Mouse (Mus musculus) thymus, postnatal 10 days (tissue): ENCODE data around the gene Mypn.

Experiments
- DNase-seq, 2 experiments: peaks; one replicate each; pipeline ENCODE4 v3.0.0; 2021; ENCODE audit warnings: low spot score in 2 of 2

Mypn gene

DNA sequence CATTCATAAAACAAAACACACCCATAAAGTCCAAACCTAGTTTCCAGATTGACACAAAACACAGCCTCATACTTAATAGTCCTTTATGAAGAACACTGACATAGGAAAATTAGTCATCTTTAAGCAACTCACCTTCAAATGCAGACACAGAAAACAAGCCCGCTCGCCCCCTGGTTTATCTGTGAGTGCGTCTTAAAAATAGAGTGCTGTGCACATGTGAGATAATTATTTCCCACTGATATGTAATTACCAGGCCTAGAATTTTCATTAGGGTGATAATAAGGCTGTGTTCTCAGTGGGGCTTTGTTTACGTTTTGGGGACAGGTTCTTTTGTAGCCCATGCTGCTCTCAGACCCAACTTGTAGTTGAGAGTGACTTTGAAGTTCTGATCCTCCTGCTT is 4.7 kb downstream of the Mypn start:
- DNase-seq, result no peak

DNA sequence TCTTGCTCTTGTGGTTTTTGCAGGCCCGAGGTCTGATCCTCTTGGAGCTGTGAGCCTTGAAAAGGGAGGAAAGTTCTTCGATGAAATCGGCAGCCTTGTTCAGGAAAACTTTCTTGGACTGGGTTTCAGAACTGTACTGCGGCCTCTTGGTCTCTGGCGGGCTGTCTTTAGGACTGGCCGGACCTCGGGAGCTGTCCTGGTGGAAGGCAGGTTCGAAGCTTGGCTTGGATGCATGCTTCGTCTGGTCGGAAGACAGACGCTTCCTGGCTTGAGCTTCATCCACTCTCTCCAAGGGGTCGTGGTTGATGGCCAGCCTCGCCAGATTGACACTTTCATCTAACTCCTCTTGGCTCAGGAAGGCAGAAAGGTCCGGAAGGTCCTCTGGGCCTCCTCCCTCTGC is 11.0 kb downstream of the Mypn start:
- no peak for DNase-seq

DNA sequence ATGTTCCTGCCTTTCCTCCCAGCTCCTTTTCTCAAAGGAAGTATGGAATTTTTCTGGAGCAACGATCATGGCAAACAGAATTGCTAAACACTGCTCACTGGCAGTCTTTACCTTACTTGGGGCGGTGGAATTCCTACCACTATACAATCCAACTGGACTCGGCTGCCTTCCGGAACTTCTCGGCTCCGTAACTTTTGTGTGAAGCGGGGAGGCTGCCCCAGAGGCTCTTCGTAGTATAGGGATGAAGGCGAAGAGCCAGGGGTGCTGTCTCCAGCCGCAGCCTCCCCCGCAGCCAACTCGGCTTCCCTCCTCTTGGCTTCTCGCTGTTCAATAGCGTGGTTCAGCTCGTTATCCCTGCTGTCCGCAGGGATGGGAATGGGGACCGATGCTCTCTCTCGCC is 11.5 kb downstream of the Mypn start:
- DNase-seq, result no peak

GRCm38 (mm10) chr10:63184451-63184850 is 19.3 kb downstream of the Mypn start:
- no peak for DNase-seq

GRCm38 (mm10) chr10:63182177-63182768 is 21.5 kb downstream of the Mypn start:
- no peak for DNase-seq

DNA sequence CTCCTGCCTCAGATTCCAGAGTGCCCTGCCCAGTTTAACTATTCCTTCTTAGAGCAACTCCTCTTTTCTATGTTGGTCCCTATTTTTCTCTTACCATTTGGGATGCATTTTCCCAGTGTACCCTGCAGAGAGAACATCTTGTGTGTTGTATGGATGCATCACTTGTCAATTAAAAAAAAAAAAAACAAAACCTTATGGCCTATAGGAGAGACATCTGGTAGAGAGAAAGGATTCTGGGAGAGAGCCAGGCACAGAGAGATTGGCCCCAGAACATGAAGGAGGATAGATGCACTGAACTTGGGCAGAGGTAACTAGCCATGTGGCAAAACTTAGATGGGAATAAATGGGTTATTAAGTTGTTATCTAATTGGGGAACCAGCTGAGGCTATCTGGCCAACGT is 22.6 kb downstream of the Mypn start:
- DNase-seq, result no peak

DNA sequence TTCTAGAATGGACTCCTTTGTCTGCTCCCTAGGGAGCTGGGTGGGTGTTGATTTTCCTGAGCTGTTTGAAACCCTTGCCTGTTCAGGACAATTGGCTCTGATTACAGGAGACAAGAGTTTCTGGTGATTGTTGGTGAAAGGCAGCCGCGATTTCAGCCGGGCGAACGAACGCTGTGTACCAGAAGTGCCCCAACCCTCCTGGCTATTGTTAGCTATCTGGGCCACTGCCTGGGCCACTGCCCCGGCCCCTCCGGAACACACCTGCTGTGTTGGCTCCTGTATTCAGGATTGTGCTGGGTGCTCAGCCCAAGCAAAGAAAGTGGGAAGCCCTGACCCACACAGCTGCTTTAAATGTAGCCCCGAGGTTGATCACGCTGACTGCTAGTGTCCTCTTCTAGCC is 24.2 kb downstream of the Mypn start:
- DNase-seq, result no peak

GRCm38 (mm10) chr10:63178318-63178717 is 25.4 kb downstream of the Mypn start:
- DNase-seq, result no peak

GRCm38 (mm10) chr10:63177286-63178140 is 26.2 kb downstream of the Mypn start:
- no peak for DNase-seq

DNA sequence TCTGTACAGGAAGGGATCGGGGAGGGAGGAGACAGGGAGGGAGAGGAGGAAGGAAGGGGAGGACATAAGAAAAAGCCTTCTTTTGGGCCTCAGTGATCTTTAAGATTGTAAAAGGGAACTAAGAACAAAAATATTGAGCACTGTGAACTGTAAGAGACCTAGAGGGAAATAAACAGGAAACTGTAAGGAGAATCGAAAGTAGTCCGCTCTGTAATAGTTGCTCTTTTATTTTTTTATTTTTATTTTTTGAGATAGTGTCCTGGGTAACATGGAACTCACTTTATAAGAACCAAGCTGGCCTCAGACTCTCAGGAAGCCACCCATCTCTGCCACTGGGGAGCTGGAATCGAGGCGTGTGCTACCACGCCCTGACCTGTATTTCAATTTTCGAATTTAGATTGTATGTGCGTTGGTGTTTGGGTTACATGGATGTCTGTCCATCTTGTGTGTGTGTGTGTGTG is 27.3 kb downstream of the Mypn start:
- no peak for DNase-seq

DNA sequence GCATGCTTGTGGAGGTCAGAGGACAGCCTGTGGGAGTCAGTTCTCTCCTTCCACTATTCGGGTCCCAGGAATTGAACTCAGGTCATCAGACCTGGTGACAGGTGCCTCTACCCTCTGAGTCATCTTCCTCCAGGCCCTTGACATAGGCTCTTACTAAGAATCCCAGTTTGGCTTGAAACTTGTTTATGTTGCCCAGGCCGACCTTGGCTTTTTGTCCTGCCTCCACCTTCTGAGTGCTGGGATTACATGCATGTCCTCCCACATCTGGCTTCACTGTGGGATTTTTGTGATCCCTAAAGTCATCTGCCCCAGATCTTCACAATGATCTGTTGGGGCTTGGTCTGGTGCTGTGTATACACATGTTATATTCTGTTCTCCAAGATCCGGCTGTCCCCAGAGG is 31.7 kb downstream of the Mypn start:
- DNase-seq, result no peak

DNA sequence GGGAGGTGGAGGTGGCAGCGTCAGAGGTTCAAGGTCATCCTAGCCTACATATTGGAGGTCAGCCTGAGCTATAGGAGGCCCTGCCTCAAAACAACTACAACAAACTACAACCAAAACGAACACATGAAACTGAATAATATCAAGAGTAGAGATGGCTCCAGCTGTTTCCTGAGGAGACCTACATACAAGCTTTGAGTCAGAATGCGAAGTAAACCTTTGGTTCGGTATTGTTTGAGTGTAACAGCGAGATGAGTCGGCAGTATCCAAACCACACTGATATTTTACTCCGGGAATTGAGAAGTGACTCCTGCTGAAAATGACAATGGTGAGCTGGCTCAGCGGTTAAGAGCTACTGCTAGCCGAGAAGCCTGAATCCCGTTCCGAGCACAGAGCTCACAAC is 34.2 kb downstream of the Mypn start:
- DNase-seq, result no peak

GRCm38 (mm10) chr10:63168124-63168523 is 35.6 kb downstream of the Mypn start:
- no peak for DNase-seq

- no peak for DNase-seq
Observed at GRCm38 (mm10) chr10:63167241-63167995, 36.3 kb downstream of the Mypn start.

- DNase-seq, result no peak
Observed at GRCm38 (mm10) chr10:63165752-63166412, 37.9 kb downstream of the Mypn start.

DNA sequence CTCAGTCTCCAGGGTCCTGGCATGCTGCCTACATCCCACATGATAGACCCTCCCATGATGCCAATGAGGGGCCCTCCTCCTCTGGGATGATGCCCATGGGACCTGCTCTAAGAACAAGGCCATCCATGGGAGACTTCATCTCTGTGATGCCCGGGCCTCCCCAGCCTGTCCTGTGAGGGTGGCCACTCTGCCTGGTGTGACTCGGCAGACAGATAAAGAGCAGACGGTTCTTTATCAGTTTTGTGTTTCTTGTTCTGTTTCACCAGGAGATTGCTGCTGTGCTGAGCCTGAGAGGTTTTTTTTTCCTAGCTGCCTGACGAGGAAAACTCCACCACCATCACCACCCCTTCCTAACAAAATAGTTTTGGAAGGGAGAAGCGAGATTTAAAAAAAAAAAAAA is 42.5 kb downstream of the Mypn start:
- DNase-seq, result no peak

DNA sequence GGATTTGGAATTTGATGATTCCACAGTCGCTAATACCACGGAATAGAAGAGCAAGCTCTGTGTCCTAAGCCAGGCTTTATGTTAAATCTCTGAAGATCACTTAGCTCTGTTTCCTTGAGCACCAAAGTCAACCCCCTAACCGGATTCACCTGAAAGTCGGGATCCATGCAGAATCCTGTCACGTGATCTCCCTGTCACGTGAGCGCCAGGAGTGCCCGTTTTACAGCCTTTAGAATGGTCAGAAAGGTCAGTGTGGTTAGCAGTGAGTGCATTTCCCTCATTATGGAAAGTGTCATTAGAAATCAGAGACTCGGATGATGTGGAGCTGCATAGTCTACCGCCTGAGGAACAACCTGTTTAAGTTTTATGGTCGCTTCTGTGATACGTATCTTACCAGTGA is 43.1 kb downstream of the Mypn start:
- no peak for DNase-seq

DNA sequence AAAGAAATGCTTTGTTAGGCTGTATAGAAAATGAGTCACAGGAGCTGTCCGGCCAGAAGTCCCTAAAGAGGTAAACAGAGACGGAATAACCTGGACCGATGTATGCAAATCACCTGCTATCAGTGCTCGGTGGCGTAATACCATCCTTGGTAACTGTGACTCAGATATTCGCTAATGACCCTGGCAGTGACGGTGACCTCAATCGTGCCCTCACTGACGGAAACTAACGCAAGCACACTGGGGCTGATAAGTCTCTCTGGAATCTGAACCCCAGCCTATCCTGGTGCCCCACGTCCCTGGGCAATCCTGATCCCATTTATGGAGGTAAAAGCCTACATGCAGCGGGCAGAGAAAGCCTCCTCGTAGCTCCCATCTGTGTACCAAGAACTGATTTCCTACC is 45.6 kb downstream of the Mypn start:
- DNase-seq, result no peak

GRCm38 (mm10) chr10:63157491-63157890 is 46.3 kb downstream of the Mypn start:
- no peak for DNase-seq

- no peak for DNase-seq
Observed at GRCm38 (mm10) chr10:63156919-63157318, 46.8 kb downstream of the Mypn start.

- no peak for DNase-seq
Observed at GRCm38 (mm10) chr10:63156351-63156750, 47.4 kb downstream of the Mypn start.

DNA sequence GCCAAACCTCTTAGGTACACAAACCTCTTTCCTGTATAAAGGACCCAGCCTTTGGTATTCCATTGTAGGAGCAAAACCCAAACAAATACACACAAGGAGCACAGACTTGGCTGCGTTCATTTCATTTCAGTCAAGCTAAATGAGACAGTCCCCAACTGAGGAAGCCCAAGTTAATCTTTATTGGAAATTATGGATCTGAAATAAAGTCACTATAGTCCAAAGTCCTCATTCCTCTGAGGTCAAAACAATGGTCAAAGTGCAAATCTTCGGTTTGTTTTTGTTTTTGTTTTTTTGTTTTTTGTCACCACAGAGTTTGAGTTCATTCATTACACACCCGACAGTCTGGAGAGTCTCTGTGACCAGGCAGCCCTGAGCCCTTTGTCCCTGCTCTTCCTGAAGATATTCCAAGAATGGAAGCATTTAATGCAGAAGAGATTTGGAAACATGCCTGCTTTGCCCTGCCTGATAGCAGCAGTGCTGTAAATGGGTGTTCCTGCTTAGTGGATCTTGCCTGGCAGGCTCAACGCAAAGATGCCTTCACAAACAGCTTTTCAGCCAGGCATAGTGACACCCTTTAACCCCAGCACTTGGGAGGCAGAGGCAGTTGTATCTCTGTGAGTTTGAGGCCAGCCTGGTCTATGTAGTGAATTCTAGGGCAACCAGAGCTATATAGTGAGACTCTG is 47.9 kb downstream of the Mypn start:
- no peak for DNase-seq
